Mouse (Mus musculus): ENCODE results near the gene Ttc28. TPM values are rescaled to one million over a fixed set of nuclear protein-coding genes. Genes with fewer than 3 reads are reported as not detected.

Gene Ttc28
- polyA plus RNA-seq, 1 experiment from 2014 or later: 9.0 TPM

- H3K27me3 ChIP-seq (ENCODE audit: control insufficient read depth, insufficient read depth, low read length): no peaks in the 10 kb centered on the region
- 80% methylated on average over 9 of the region's 9 CpGs for WGBS
- no peak overlapping the region for H3K4me2 ChIP-seq (ENCODE audit: low read depth, low read length)
- H3K36me3 ChIP-seq (ENCODE audit: control insufficient read depth, insufficient read depth, low read length): no peaks in the 10 kb centered on the region
- no peak overlapping the region for H3K9ac ChIP-seq (ENCODE audit: low read length)
- peaks cover 33% of the 10 kb centered on the region for H3K4me1 ChIP-seq (ENCODE audit: control insufficient read depth, insufficient read depth, low read length)
- ATAC-seq (ENCODE audit: insufficient read depth, low FRiP score): no peak
- no peak overlapping the region for H3K27ac ChIP-seq (ENCODE audit: low read length)
- no peak overlapping the region for H3K4me3 ChIP-seq (replicated peaks; ENCODE audit: low read length)
- H3K9me3 ChIP-seq (replicated peaks; ENCODE audit: control insufficient read depth, low read length): no peaks in the 10 kb centered on the region
Observed at GRCm38 (mm10) chr5:111022339-111022738, 142.7 kb downstream of the Ttc28 start.

GRCm38 (mm10) chr5:111022940-111023339 is 143.3 kb downstream of the Ttc28 start:
- peaks cover 39% of the 10 kb centered on the region for H3K4me1 ChIP-seq (ENCODE audit: control insufficient read depth, insufficient read depth, low read length)
- 33% methylated on average over 1 of the region's 1 CpGs for WGBS
- H3K9me3 ChIP-seq (replicated peaks; ENCODE audit: control insufficient read depth, low read length): no peaks in the 10 kb centered on the region
- no peak overlapping the region for H3K27ac ChIP-seq (ENCODE audit: low read length)
- no peak overlapping the region for H3K9ac ChIP-seq (ENCODE audit: low read length)
- H3K27me3 ChIP-seq (ENCODE audit: control insufficient read depth, insufficient read depth, low read length): no peaks in the 10 kb centered on the region
- H3K4me2 ChIP-seq (ENCODE audit: low read depth, low read length): no peak overlapping the region
- H3K4me3 ChIP-seq (replicated peaks; ENCODE audit: low read length): no peak overlapping the region
- no peak for ATAC-seq (ENCODE audit: insufficient read depth, low FRiP score)
- H3K36me3 ChIP-seq (ENCODE audit: control insufficient read depth, insufficient read depth, low read length): no peaks in the 10 kb centered on the region

GRCm38 (mm10) chr5:111024621-111025020 is 145.0 kb downstream of the Ttc28 start:
- Histone ChIP-seq H3K9me3 (replicated peaks; ENCODE audit: control insufficient read depth, low read length) (no peaks in the 10 kb centered on the region), H3K4me3 (replicated peaks; ENCODE audit: low read length) (no peak overlapping the region), H3K36me3 (ENCODE audit: control insufficient read depth, insufficient read depth, low read length) (no peaks in the 10 kb centered on the region), H3K9ac (ENCODE audit: low read length) (no peak overlapping the region), H3K4me2 (ENCODE audit: low read depth, low read length) (no peak overlapping the region), H3K27me3 (ENCODE audit: control insufficient read depth, insufficient read depth, low read length) (no peaks in the 10 kb centered on the region), H3K27ac (ENCODE audit: low read length) (no peak overlapping the region), H3K4me1 (ENCODE audit: control insufficient read depth, insufficient read depth, low read length) (peaks cover 47% of the 10 kb centered on the region)
- ATAC-seq (ENCODE audit: insufficient read depth, low FRiP score): no peak
- 85% methylated on average over 13 of the region's 13 CpGs for WGBS

GRCm38 (mm10) chr5:111025476-111025875 is 145.9 kb downstream of the Ttc28 start:
- Histone ChIP-seq H3K27me3 (ENCODE audit: control insufficient read depth, insufficient read depth, low read length) (no peaks in the 10 kb centered on the region), H3K27ac (ENCODE audit: low read length) (no peak overlapping the region), H3K36me3 (ENCODE audit: control insufficient read depth, insufficient read depth, low read length) (no peaks in the 10 kb centered on the region), H3K9me3 (replicated peaks; ENCODE audit: control insufficient read depth, low read length) (no peaks in the 10 kb centered on the region), H3K4me3 (replicated peaks; ENCODE audit: low read length) (no peak overlapping the region), H3K9ac (ENCODE audit: low read length) (no peak overlapping the region), H3K4me1 (ENCODE audit: control insufficient read depth, insufficient read depth, low read length) (peaks cover 47% of the 10 kb centered on the region), H3K4me2 (ENCODE audit: low read depth, low read length) (no peak overlapping the region)
- 31% methylated on average over 14 of the region's 14 CpGs for WGBS
- no peak for ATAC-seq (ENCODE audit: insufficient read depth, low FRiP score)

GRCm38 (mm10) chr5:111026209-111026608 is 146.6 kb downstream of the Ttc28 start:
- H3K36me3 ChIP-seq (ENCODE audit: control insufficient read depth, insufficient read depth, low read length): no peaks in the 10 kb centered on the region
- no peaks in the 10 kb centered on the region for H3K27me3 ChIP-seq (ENCODE audit: control insufficient read depth, insufficient read depth, low read length)
- H3K9ac ChIP-seq (ENCODE audit: low read length): no peak overlapping the region
- no peaks in the 10 kb centered on the region for H3K9me3 ChIP-seq (replicated peaks; ENCODE audit: control insufficient read depth, low read length)
- no peak overlapping the region for H3K4me2 ChIP-seq (ENCODE audit: low read depth, low read length)
- no peak for ATAC-seq (ENCODE audit: insufficient read depth, low FRiP score)
- H3K4me3 ChIP-seq (replicated peaks; ENCODE audit: low read length): no peak overlapping the region
- peaks cover 47% of the 10 kb centered on the region for H3K4me1 ChIP-seq (ENCODE audit: control insufficient read depth, insufficient read depth, low read length)
- H3K27ac ChIP-seq (ENCODE audit: low read length): no peak overlapping the region
- WGBS: 43% methylated on average over 8 of the region's 8 CpGs

GRCm38 (mm10) chr5:111028340-111028739 is 148.7 kb downstream of the Ttc28 start:
- Histone ChIP-seq H3K9ac (ENCODE audit: low read length) (no peak overlapping the region), H3K4me2 (ENCODE audit: low read depth, low read length) (no peak overlapping the region), H3K27me3 (ENCODE audit: control insufficient read depth, insufficient read depth, low read length) (no peaks in the 10 kb centered on the region), H3K4me3 (replicated peaks; ENCODE audit: low read length) (no peak overlapping the region), H3K36me3 (ENCODE audit: control insufficient read depth, insufficient read depth, low read length) (no peaks in the 10 kb centered on the region), H3K4me1 (ENCODE audit: control insufficient read depth, insufficient read depth, low read length) (peaks cover 49% of the 10 kb centered on the region), H3K27ac (ENCODE audit: low read length) (no peak overlapping the region), H3K9me3 (replicated peaks; ENCODE audit: control insufficient read depth, low read length) (no peaks in the 10 kb centered on the region)
- WGBS: 43% methylated on average over 4 of the region's 4 CpGs
- no peak for ATAC-seq (ENCODE audit: insufficient read depth, low FRiP score)

GRCm38 (mm10) chr5:111028952-111029351 is 149.3 kb downstream of the Ttc28 start:
- WGBS: 60% methylated on average over 9 of the region's 9 CpGs
- H3K9ac ChIP-seq (ENCODE audit: low read length): no peak overlapping the region
- ATAC-seq (ENCODE audit: insufficient read depth, low FRiP score): no peak
- H3K27me3 ChIP-seq (ENCODE audit: control insufficient read depth, insufficient read depth, low read length): no peaks in the 10 kb centered on the region
- no peak overlapping the region for H3K4me2 ChIP-seq (ENCODE audit: low read depth, low read length)
- H3K36me3 ChIP-seq (ENCODE audit: control insufficient read depth, insufficient read depth, low read length): no peaks in the 10 kb centered on the region
- H3K9me3 ChIP-seq (replicated peaks; ENCODE audit: control insufficient read depth, low read length): no peaks in the 10 kb centered on the region
- H3K4me1 ChIP-seq (ENCODE audit: control insufficient read depth, insufficient read depth, low read length): peaks cover 47% of the 10 kb centered on the region
- no peak overlapping the region for H3K4me3 ChIP-seq (replicated peaks; ENCODE audit: low read length)
- H3K27ac ChIP-seq (ENCODE audit: low read length): no peak overlapping the region

GRCm38 (mm10) chr5:111032687-111033295 is 153.2 kb downstream of the Ttc28 start:
- peaks cover 20% of the 10 kb centered on the region for H3K4me1 ChIP-seq (ENCODE audit: control insufficient read depth, insufficient read depth, low read length)
- no peaks in the 10 kb centered on the region for H3K36me3 ChIP-seq (ENCODE audit: control insufficient read depth, insufficient read depth, low read length)
- no peak overlapping the region for H3K9ac ChIP-seq (ENCODE audit: low read length)
- no peak overlapping the region for H3K27ac ChIP-seq (ENCODE audit: low read length)
- no peak overlapping the region for H3K4me2 ChIP-seq (ENCODE audit: low read depth, low read length)
- H3K9me3 ChIP-seq (replicated peaks; ENCODE audit: control insufficient read depth, low read length): no peaks in the 10 kb centered on the region
- WGBS: 54% methylated on average over 10 of the region's 10 CpGs
- ATAC-seq (ENCODE audit: insufficient read depth, low FRiP score): no peak
- H3K4me3 ChIP-seq (replicated peaks; ENCODE audit: low read length): no peak overlapping the region
- H3K27me3 ChIP-seq (ENCODE audit: control insufficient read depth, insufficient read depth, low read length): no peaks in the 10 kb centered on the region

- Histone ChIP-seq H3K9me3 (replicated peaks; ENCODE audit: control insufficient read depth, low read length) (no peaks in the 10 kb centered on the region), H3K27ac (ENCODE audit: low read length) (no peak overlapping the region), H3K4me3 (replicated peaks; ENCODE audit: low read length) (no peak overlapping the region), H3K4me2 (ENCODE audit: low read depth, low read length) (no peak overlapping the region), H3K27me3 (ENCODE audit: control insufficient read depth, insufficient read depth, low read length) (no peaks in the 10 kb centered on the region), H3K36me3 (ENCODE audit: control insufficient read depth, insufficient read depth, low read length) (no peaks in the 10 kb centered on the region), H3K9ac (ENCODE audit: low read length) (no peak overlapping the region), H3K4me1 (ENCODE audit: control insufficient read depth, insufficient read depth, low read length) (peaks cover 15% of the 10 kb centered on the region)
- 74% methylated on average over 4 of the region's 4 CpGs for WGBS
- ATAC-seq (ENCODE audit: insufficient read depth, low FRiP score): peak; percentile 59; the same call in 1 of the 2 replicates
Observed at GRCm38 (mm10) chr5:111033489-111033888, 153.9 kb downstream of the Ttc28 start.
